Mouse (Mus musculus): ENCODE results near the gene Ginm1.

GRCm38 (mm10) chr10:7833377-7834165, 40.9 kb upstream of the Ginm1 start:
- TF ChIP-seq CTCF (IDR thresholded peaks at IDR 0.05; ENCODE audit: low read depth) (no peak), EP300 (IDR thresholded peaks at IDR 0.05; ENCODE audit: low read depth) (no peak)
